Mouse (Mus musculus) left cerebral cortex, adult 11 months (tissue): ENCODE data around the gene Tstd3.

Experiments used
- DNase-seq: peaks from one replicate; pipeline ENCODE4 v3.0.0; 2022; ENCODE audit warnings: low spot score

Tstd3 gene

GRCm38 (mm10) chr4:21766863-21767304 lies at the start of gene Tstd3, which contains the start of gene Usp45:
Gene Tstd3 (minus strand): TSS chr4:21767212.
Gene Usp45 (plus strand): TSS chr4:21767156.
- peak; percentile 81 for DNase-seq

GRCm38 (mm10) chr4:21814029-21814428 lies 47.0 kb upstream of the Tstd3 start:
- peak; percentile 17 for DNase-seq

- DNase-seq, result no peak
These were observed 45.6 kb upstream of the Tstd3 start for GRCm38 (mm10) chr4:21812635-21813034.

GRCm38 (mm10) chr4:21810608-21811007 lies 43.6 kb upstream of the Tstd3 start:
- no peak for DNase-seq

DNA sequence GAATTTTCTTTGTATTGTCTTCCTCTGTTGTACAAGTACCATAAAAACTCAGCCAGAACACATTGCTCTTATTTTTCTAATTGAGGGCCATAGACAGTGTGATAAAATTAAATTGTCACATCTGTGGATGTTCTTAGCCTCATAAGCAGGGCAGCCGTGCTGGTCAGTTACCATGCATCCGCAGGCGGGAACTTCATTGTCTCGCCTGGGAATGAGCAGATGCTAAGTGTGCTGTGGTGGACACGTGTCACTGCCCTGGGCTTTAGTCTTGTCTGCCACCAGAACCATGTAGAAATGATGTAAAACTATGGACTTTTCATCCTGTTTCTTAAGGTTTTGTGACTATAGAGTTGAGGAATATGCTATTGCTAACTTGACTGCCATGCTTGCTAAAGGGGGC lies 40.2 kb upstream of the Tstd3 start:
- no peak for DNase-seq

DNA sequence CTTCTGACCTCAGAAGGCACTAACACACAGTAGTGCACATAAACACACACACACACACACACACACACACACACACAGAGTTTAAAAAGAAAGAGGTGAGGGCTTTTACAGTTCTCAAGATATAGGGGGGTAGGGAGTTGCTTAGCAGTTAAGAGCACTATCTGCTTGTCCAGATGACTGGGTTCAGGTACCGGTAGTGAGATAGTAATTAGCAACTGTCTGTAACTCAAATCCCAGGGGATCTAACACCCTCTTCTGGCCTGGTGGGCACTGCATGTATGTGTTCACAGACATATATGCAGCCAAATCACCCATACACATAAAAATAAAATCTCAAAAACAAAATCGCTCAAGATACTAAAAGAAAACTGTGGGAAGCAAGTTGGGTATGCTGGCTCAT lies 34.6 kb upstream of the Tstd3 start:
- no peak for DNase-seq

DNA sequence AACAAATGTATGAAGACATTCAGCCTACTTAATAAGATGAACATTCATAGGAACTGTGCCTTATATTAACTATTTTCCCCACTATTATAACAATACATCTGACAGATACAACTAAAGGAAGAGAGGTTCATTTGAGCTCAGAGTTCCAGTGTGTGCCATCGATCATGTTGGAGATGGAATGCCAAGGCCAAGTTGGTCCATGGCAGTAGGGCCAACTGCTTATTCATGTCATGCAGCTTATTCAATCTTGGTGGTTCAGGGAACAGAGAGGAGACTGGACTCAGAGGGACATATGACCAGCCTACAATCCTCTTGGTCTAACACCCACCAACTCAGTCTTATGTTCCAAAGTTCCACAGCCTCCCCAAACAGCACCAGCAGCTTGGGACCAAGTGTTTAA lies 34.0 kb upstream of the Tstd3 start:
- DNase-seq, result no peak

GRCm38 (mm10) chr4:21793631-21794030 lies 26.6 kb upstream of the Tstd3 start:
- DNase-seq, result no peak

GRCm38 (mm10) chr4:21789836-21790235 lies 22.8 kb upstream of the Tstd3 start:
- no peak for DNase-seq

GRCm38 (mm10) chr4:21788903-21789302 lies 21.9 kb upstream of the Tstd3 start:
- no peak for DNase-seq

DNA sequence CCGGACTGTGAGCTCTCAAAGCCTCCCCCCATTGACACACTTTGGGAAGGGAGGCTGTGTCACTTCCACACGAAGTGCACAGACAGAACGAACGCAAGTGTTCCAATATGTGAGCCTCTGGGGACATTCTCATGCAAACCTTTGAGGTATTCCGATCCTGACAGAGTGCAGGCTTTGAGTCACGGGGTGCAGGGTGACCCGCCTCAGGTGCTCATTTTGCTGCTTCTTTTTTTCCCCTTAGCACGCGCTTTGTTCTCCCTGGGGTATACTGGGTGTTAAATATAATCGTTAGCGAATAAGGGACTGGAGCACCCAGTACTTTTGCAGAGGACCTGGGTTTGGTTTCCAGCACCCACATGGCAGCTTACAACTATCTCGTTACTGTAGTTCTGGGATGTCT lies 19.3 kb upstream of the Tstd3 start:
- no peak for DNase-seq

DNA sequence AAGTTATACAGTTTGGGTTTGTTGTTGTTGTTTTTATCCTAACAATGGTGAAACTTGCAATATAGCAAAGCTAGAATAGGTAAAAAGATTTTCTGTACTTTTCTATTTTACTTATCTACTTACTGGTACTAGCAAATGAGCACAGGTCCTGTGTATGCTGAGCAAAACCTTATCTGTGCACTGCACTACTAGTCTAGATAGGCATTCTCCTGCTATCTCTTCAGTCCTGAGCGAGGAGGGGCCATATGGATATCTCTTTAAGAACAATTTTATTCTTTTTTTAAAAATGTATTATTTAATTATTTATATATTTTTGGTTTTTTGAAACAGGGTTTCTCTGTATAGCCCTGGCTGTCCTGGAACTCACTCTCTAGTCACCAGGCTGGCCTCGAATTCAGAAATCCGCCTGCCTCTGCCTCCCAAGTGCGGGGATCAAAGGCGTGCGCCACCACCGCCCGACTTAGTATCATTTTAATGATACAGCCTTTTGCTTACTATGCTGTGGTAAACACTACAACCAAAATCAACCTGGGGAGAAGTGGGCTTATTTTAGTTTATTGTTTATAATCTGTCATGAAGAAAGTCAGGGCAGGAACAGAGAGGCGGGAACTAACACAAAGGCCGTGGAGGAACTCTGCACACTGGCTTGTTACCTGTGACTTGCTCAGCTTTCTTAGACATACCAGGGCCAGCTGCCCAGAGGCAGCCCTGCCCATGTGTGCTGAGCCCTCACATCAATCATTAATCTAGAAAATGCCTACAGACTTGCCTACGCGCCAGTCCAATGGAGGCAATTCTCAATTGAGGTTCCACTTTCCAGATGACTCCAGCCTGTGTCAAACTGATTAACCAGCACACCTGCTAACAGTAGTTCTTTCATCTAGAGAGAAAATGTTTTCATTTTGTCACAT lies 14.1 kb upstream of the Tstd3 start:
- DNase-seq, result no peak

- no peak for DNase-seq
These were observed 9.9 kb upstream of the Tstd3 start for GRCm38 (mm10) chr4:21776946-21777265.

DNA sequence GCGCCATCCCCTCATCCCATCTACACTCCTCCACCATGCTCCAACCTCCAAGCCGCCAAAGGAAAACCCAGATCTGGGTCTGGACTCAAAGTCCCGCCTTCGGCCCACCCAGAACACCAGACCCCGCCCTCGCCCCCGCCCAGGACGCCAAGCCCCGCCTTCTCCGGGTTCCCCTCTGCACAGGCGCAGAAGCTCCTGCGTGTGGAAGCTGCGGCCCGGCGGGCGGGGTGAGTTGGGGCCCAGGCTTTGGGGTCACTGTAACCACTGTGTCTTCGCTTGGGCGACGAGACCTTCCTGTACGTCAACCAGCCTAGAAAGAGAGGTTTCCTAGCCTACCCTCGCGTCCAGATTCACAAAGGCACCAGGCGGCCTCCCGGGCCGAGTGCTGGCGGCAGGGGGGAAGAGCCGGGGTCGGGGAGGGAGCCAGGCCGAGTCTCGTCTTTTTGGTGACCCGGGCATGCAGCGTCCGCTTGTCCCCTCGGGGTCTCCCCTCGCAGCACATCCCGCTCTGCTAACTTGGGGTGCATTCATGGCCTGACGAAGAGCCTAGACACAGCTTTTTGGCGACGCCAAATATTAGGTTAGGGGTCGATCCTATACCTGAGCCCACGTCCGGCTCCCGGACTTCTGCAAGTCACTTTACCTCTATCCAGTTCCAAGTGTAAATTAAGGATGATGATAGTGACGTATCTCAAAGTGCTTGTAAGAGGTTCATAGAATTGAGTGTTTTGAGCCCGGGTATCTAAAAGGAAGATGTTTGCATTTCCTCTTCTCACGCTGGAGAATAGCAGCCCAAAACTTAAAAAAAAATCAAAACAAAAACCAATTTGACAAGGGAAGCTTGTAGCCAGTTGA lies 9.3 kb upstream of the Tstd3 start:
- DNase-seq, result peak; percentile 83

GRCm38 (mm10) chr4:21772306-21772705 lies 5.3 kb upstream of the Tstd3 start:
- no peak for DNase-seq

- DNase-seq, result no peak
These were observed 4.1 kb upstream of the Tstd3 start for GRCm38 (mm10) chr4:21771064-21771463.

GRCm38 (mm10) chr4:21766171-21766862 lies 695 bp downstream of the Tstd3 start:
- no peak for DNase-seq

GRCm38 (mm10) chr4:21763827-21764226 lies 3.2 kb downstream of the Tstd3 start:
- no peak for DNase-seq

DNA sequence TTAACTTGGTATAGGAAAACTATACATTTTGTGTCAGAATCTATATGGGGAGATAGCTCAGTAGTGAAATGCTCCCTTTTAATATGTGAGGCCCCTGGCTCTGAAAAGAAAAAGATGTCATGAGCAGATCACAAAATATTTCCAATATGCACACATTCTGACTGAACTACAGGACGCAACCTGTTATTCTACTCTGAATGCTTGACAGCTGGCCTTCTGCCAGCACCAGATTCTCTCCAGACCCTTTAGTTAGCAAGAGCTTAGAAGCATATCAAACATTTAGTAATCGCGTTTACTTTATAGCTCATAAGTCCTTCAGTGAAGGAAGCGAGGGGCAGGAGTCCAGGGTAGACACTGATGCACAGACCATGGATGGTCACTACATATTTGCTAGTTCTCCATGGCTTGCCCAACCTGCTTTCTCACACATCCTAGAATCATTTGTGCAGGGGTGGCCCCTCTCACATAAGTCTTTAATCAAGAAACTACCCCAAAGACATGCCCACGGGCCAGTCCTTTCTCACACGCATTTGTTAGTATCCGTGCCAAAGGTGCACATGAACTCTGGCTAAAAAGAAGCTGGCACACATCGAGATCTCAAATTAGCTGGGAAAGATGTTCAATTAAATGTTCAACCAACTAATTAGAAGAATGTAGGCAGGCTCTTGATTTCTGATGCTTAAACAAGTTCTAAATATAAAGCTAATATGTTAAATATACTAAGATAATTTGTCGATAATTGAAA lies 5.4 kb downstream of the Tstd3 start:
- no peak for DNase-seq

DNA sequence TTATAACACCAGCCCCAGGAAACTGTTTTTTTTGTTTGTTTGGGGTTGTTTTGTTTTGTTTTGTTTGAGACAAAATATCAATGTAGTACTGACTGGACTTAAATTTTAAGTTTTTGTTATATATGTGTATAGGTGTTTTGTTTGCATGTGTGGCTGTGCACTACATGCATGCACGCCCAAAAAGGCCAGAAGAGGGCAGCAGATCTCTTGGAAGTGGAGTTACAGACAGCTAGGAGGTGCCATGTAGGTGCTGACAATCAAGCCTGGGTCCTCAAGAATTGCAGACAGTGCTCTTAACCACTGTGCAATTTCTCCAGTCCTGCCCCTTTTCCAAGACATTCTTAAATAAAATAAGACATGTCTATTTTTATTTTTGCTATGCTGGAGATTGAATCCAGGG lies 8.2 kb downstream of the Tstd3 start:
- no peak for DNase-seq

- no peak for DNase-seq
These were observed 11.8 kb downstream of the Tstd3 start for GRCm38 (mm10) chr4:21755123-21755789.
